Comparison of ENCODE assay signal across 8 mouse cellular contexts in the genomic region with DNA sequence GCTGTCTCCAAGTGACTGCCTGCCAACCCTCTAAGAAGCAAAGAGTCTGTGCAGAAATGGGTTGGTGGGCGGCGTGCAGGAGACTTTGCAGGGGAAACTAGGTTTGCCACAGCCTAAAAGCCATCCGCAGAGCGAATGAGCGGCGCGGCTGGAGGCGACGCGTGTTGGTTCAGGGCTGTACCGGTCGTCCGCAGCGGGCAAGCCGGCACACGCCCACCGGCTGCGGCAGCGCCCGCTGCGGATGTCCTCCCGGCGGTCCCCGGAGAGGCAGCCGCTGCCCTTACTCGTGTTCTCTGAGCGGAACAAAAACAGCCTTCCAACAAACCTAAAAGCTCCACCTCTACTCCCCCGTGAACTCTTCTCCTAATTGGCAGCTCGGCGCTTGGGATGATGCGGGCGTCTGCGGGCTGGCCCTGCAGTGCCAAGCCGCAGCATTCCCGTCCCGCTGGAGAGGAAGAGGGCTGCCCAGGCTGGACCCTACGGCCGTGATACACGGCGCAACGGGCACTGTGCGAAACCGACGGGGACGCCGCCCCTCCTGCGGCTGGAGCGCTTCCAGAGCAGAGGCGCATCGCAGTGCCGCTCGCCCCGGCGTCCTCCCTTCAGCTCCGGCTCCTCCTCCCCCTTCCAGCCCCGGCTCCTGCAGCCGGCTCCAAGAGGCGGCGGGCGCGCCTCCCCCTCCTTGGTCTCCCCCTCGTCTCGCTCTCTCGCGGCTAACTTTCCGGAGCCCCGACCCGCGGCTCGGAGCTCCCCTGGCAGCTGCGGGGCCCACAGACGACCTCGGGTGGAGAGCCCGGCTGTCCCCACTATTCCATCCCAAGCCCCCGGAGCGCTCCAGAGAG. TPM values are rescaled to one million over a fixed set of nuclear protein-coding genes. Genes with fewer than 3 reads are reported as not detected.
DNase-seq lines count a peak whose midpoint lies in the region; ATAC-seq and TF ChIP-seq lines count a peak whose summit lies in the region.

Gene Scn4b, plus strand, starts transcription at position 205 of the 842 bp plus-strand sequence.

- WGBS in cerebellum, adult 2 months, result under 1% methylated on average over 73 of the region's 76 CpGs
- under 1% methylated on average over 74 of the region's 76 CpGs for WGBS in forebrain, embryonic 11.5 days
- WGBS in midbrain, embryonic 12.5 days, result under 1% methylated on average over 66 of the region's 76 CpGs
- under 1% methylated on average over 75 of the region's 76 CpGs for WGBS in thymus, adult 2 months

- H3K36me3 ChIP-seq in E14TG2a.4 (ENCODE audit: insufficient read depth, low read length), result no peaks in the 10 kb centered on the region
- no peaks in the 10 kb centered on the region for H3K36me3 ChIP-seq in forebrain, embryonic 11.5 days (ENCODE audit: control insufficient read depth, insufficient read depth, low read length)
- no peaks in the 10 kb centered on the region for H3K36me3 ChIP-seq in midbrain, embryonic 12.5 days
- no peaks in the 10 kb centered on the region for H3K36me3 ChIP-seq in thymus, adult 2 months (ENCODE audit: control insufficient read depth, insufficient read depth, low read length)

- peak; percentile 57; the same call in 1 of the 2 replicates for ATAC-seq in forebrain, embryonic 11.5 days (replicated peaks; ENCODE audit: low FRiP score)
- peak; percentile 44; the same call in 1 of the 2 replicates for ATAC-seq in midbrain, embryonic 12.5 days (ENCODE audit: low FRiP score, low read depth)

- H3K9me3 ChIP-seq in E14TG2a.4 (ENCODE audit: low read length), result no peaks in the 10 kb centered on the region
- H3K9me3 ChIP-seq in forebrain, embryonic 11.5 days (ENCODE audit: control insufficient read depth, low read length), result no peaks in the 10 kb centered on the region
- H3K9me3 ChIP-seq in midbrain, embryonic 12.5 days, result no peaks in the 10 kb centered on the region

- H3K9ac ChIP-seq in forebrain, embryonic 11.5 days (ENCODE audit: low read length), result peak within 1 kb of the TSS; percentile 48
- peak within 1 kb of the TSS; percentile 29; the same call in 1 of the 2 replicates for H3K9ac ChIP-seq in midbrain, embryonic 12.5 days (replicated peaks)

- no peak within 1 kb of the TSS for H3K27ac ChIP-seq in cerebellum, adult 2 months (ENCODE audit: insufficient read depth, low read length)
- no peak within 1 kb of the TSS for H3K27ac ChIP-seq in forebrain, embryonic 11.5 days (ENCODE audit: low read depth, low read length)
- H3K27ac ChIP-seq in midbrain, embryonic 12.5 days (replicated peaks), result no peak within 1 kb of the TSS
- peak within 1 kb of the TSS; percentile 9; the same call in 1 of the 2 replicates for H3K27ac ChIP-seq in thymus, adult 2 months (ENCODE audit: control insufficient read depth, insufficient read depth, low read length)

- H3K4me2 ChIP-seq in forebrain, embryonic 11.5 days (ENCODE audit: low read depth, low read length, severe bottlenecking), result peak within 1 kb of the TSS; percentile 87
- peak within 1 kb of the TSS; percentile 86 for H3K4me2 ChIP-seq in midbrain, embryonic 12.5 days (replicated peaks)

- peaks cover 3% of the 10 kb centered on the region; the same call in 1 of the 2 replicates for H3K4me1 ChIP-seq in cerebellum, adult 2 months (ENCODE audit: control insufficient read depth, insufficient read depth, low read length)
- peaks cover 44% of the 10 kb centered on the region for H3K4me1 ChIP-seq in E14TG2a.4 (replicated peaks; ENCODE audit: low read depth, low read length)
- peaks cover 16% of the 10 kb centered on the region for H3K4me1 ChIP-seq in forebrain, embryonic 11.5 days (replicated peaks; ENCODE audit: control insufficient read depth, insufficient read depth, low read length)
- peaks cover 23% of the 10 kb centered on the region for H3K4me1 ChIP-seq in midbrain, embryonic 12.5 days
- H3K4me1 ChIP-seq in thymus, adult 2 months (replicated peaks; ENCODE audit: control insufficient read depth, insufficient read depth, low read length), result peaks cover 31% of the 10 kb centered on the region

- peak in 1 of 2 experiments; percentile 43 for DNase-seq in cerebellum, adult 2 months
- no peak for DNase-seq in cerebellum, adult 11-12 months
- peak; percentile 77 for DNase-seq in forebrain, embryonic 11.5 days (ENCODE audit: low spot score)
- peak; percentile 55 to 58 for DNase-seq in heart, postnatal 14 days
- no peak for DNase-seq in left cerebral cortex, adult 8-10 months (ENCODE audit: low spot score in 2 of 2)
- peak; percentile 60 for DNase-seq in thymus, adult 2 months

- H3K27me3 ChIP-seq in cerebellum, adult 2 months (ENCODE audit: control insufficient read depth, insufficient read depth, low read length), result no peaks in the 10 kb centered on the region; the same call in 1 of the 2 replicates
- peaks cover 88% of the 10 kb centered on the region for H3K27me3 ChIP-seq in E14TG2a.4 (ENCODE audit: insufficient read depth, low read length)
- peaks cover 68% of the 10 kb centered on the region for H3K27me3 ChIP-seq in forebrain, embryonic 11.5 days (ENCODE audit: control insufficient read depth, insufficient read depth, low read length)
- H3K27me3 ChIP-seq in midbrain, embryonic 12.5 days, result peaks cover 99% of the 10 kb centered on the region
- H3K27me3 ChIP-seq in thymus, adult 2 months (ENCODE audit: control insufficient read depth, insufficient read depth, low read length), result no peaks in the 10 kb centered on the region

- intact Hi-C loops in heart, postnatal 14 days (cut with DNase I), result no loop called here

- TF ChIP-seq CTCF in cerebellum, adult 2 months (IDR thresholded peaks at IDR 0.05; ENCODE audit: borderline replicate concordance, insufficient read depth, low read depth, low read length), result no peak
- no peak for TF ChIP-seq CTCF in E14TG2a.4 (conservative IDR thresholded peaks at IDR 0.05; ENCODE audit: low read length)
- no peak for TF ChIP-seq CTCF in thymus, adult 2 months (IDR thresholded peaks at IDR 0.05; ENCODE audit: borderline replicate concordance, control insufficient read depth, extremely low read depth, insufficient read depth, low read length, poor library complexity)

- H3K4me3 ChIP-seq in cerebellum, adult 2 months (replicated peaks; ENCODE audit: insufficient read depth, low read depth, low read length), result peak within 1 kb of the TSS; percentile 39
- H3K4me3 ChIP-seq in E14TG2a.4 (replicated peaks; ENCODE audit: low read length), result peak within 1 kb of the TSS; percentile 79
- H3K4me3 ChIP-seq in forebrain, embryonic 11.5 days (ENCODE audit: low read depth, low read length), result peak within 1 kb of the TSS; percentile 43
- H3K4me3 ChIP-seq in midbrain, embryonic 12.5 days, result peak within 1 kb of the TSS; percentile 51
- peak within 1 kb of the TSS; percentile 59 for H3K4me3 ChIP-seq in thymus, adult 2 months (ENCODE audit: control insufficient read depth, insufficient read depth, low read length)

- TF ChIP-seq POLR2A in cerebellum, adult 2 months (IDR thresholded peaks at IDR 0.05; ENCODE audit: borderline replicate concordance, insufficient read depth, low read length), result no peak
- TF ChIP-seq POLR2A in thymus, adult 2 months (IDR thresholded peaks at IDR 0.05; ENCODE audit: control insufficient read depth, extremely low read depth, insufficient read depth, low read length, poor library complexity), result no peak

RNA-seq across cellular contexts. Expression of gene Scn4b, which starts in this region (rescaled TPM):
- 78.8 and 109 TPM in 2 replicates for polyA plus RNA-seq in cerebellum, adult 2 months (2012; rRNA removed)
- polyA plus RNA-seq in forebrain, embryonic 11.5 days (2014; fragmentation: Nextera tagmentation; extraction: Ambion mirVana), result 0.19 and 0.21 TPM in 2 replicates
- 1 to 10 TPM; 1.3 to 1.7 TPM for total RNA-seq in heart, postnatal 14 days (2021)
- total RNA-seq in left cerebral cortex, adult 8-10 months (2022), result 100 to 1,000 TPM; 160 to 218 (median 183) TPM
- polyA plus RNA-seq in midbrain, embryonic 12.5 days (2016; fragmentation: Nextera tagmentation; extraction: Ambion mirVana), result 0.15 and 0.18 TPM in 2 replicates
- polyA plus RNA-seq in thymus, adult 2 months (2012; rRNA removed), result 20.5 and 26.2 TPM in 2 replicates

Comparison
In these comparisons a context has a peak if more than half of its experiments do, and no peak if none do; other contexts are left out.
1. RNA of gene Scn4b (total RNA-seq): 160 to 218 TPM in left cerebral cortex, adult 8-10 months; 1.3 to 1.7 TPM in heart, postnatal 14 days; every median in the first group is over 10 times any median in the second.
2. RNA of gene Scn4b (polyA plus RNA-seq): 78.8 to 109 TPM in cerebellum, adult 2 months and 20.5 to 26.2 TPM in thymus, adult 2 months; 0.19 to 0.21 TPM in forebrain, embryonic 11.5 days and 0.15 to 0.18 TPM in midbrain, embryonic 12.5 days; every median in the first group is over 10 times any median in the second.
3. Peak in DNase-seq, ATAC-seq, H3K4me3 ChIP-seq, H3K9ac ChIP-seq and H3K4me2 ChIP-seq in forebrain, embryonic 11.5 days; RNA of the gene not detected or under 1 TPM.
4. Peak in ATAC-seq, H3K4me3 ChIP-seq, H3K9ac ChIP-seq and H3K4me2 ChIP-seq in midbrain, embryonic 12.5 days; RNA of the gene not detected or under 1 TPM.
5. DNase-seq: peak in heart, postnatal 14 days (2 of 2) and thymus, adult 2 months (single experiment); none in cerebellum, adult 11-12 months (single experiment) and left cerebral cortex, adult 8-10 months (0 of 2).
6. Peak in every context shown above with its lines, with median percentiles within 50 percentile points of each other: H3K4me3 ChIP-seq.